Comparison of ENCODE assay signal across 23 mouse cellular contexts in genomic region chr6:48478446-48478845, GRCm38 (mm10). TPM values are rescaled to one million over a fixed set of nuclear protein-coding genes. Genes with fewer than 3 reads are reported as not detected.
DNase-seq lines count a peak whose midpoint lies in the region; ATAC-seq lines count a peak whose summit lies in the region.
"Had no signal": no experiment of that assay in that cellular context is flagged by ENCODE, and none has a peak within 500 bp of the region (broad histone marks: within the 10 kb centered on the region; RNA-seq: fewer than 3 reads in every experiment).

No protein-coding gene starts in this region.

- no peak overlapping the region for H3K9ac ChIP-seq in kidney, embryonic 16.5 days (replicated peaks; ENCODE audit: low read length)
- H3K9ac ChIP-seq: forebrain, embryonic 13.5 days; intestine, embryonic 15.5 days; limb, embryonic 13.5 days had no signal

- H3K4me1 ChIP-seq in kidney, embryonic 16.5 days (ENCODE audit: insufficient read depth, low read length): no peaks in the 10 kb centered on the region
- H3K4me1 ChIP-seq: forebrain, embryonic 13.5 days; intestine, embryonic 15.5 days had no signal

- H3K4me2 ChIP-seq in kidney, embryonic 16.5 days (replicated peaks; ENCODE audit: low read depth, low read length): no peak overlapping the region
- H3K4me2 ChIP-seq: forebrain, embryonic 13.5 days; intestine, embryonic 15.5 days; limb, embryonic 13.5 days; liver, embryonic 11.5 days; midbrain, embryonic 11.5 days had no signal

- no peak overlapping the region for H3K27ac ChIP-seq in kidney, embryonic 16.5 days (ENCODE audit: low read length)
- H3K27ac ChIP-seq: forebrain, embryonic 13.5 days; hindbrain, embryonic 10.5 days; hindbrain, postnatal 0 days; intestine, embryonic 15.5 days; limb, embryonic 13.5 days had no signal

- 94% methylated on average over 4 of the region's 4 CpGs for WGBS in kidney, embryonic 16.5 days

- no peak overlapping the region for H3K4me3 ChIP-seq in kidney, embryonic 16.5 days (ENCODE audit: low read length)
- H3K4me3 ChIP-seq: forebrain, embryonic 13.5 days; hindbrain, embryonic 10.5 days; intestine, embryonic 15.5 days; limb, embryonic 13.5 days had no signal

- H3K27me3 ChIP-seq in kidney, embryonic 16.5 days (ENCODE audit: insufficient read depth, low read length): no peaks in the 10 kb centered on the region
- H3K27me3 ChIP-seq: forebrain, embryonic 13.5 days; intestine, embryonic 15.5 days; limb, embryonic 13.5 days had no signal

- no peak for ATAC-seq in kidney, embryonic 16.5 days (ENCODE audit: low FRiP score, low TSS enrichment)
- ATAC-seq: forebrain, embryonic 13.5 days; hindbrain, postnatal 0 days; intestine, embryonic 15.5 days; midbrain, embryonic 16.5 days had no signal

- peak; percentile 16 for DNase-seq in kidney, adult 18-20 months
- peak; percentile 28 for DNase-seq in MN1 (ENCODE audit: low spot score)
- peak; percentile 34 for DNase-seq in Muller cell, postnatal 12 days (ENCODE audit: inconsistent ontology term)
- DNase-seq in kidney, postnatal 14 days: peak; percentile 34
- no peak for DNase-seq in thymus, adult 18-20 months
- no peak for DNase-seq in urinary bladder, adult 2 months (ENCODE audit: low spot score)
- DNase-seq: adrenal gland, adult 8-10 months; B cell, adult 2 months; cerebellum, adult 11 months; cerebellum, adult 9-10 months; cerebellum, postnatal 36 days; heart, postnatal 14 days; lung, postnatal 36 days; right cerebral cortex, postnatal 4 days had no signal

- no peaks in the 10 kb centered on the region for H3K36me3 ChIP-seq in kidney, embryonic 16.5 days (ENCODE audit: insufficient read depth, low read length)
- H3K36me3 ChIP-seq: hindbrain, embryonic 10.5 days; intestine, embryonic 15.5 days; limb, embryonic 13.5 days had no signal

- no peaks in the 10 kb centered on the region for H3K9me3 ChIP-seq in kidney, embryonic 16.5 days (ENCODE audit: low read length)
- H3K9me3 ChIP-seq: forebrain, embryonic 13.5 days; hindbrain, embryonic 10.5 days; intestine, embryonic 15.5 days; limb, embryonic 13.5 days had no signal

RNA-seq across cellular contexts. Expression of gene Sspo, which starts 30.4 kb away (rescaled TPM):
- 0.36 and 0.97 TPM in 2 replicates for polyA plus RNA-seq in kidney, embryonic 16.5 days (2015; fragmentation: Nextera tagmentation; extraction: Ambion mirVana)
- polyA plus RNA-seq in urinary bladder, adult 2 months (2012; rRNA removed): 1.5 and 1.8 TPM in 2 replicates

RNA-seq across cellular contexts. Expression of gene Zfp467, which starts 32.8 kb away (rescaled TPM):
- 32.0 and 33.9 TPM in 2 replicates for polyA plus RNA-seq in kidney, embryonic 16.5 days (2015; fragmentation: Nextera tagmentation; extraction: Ambion mirVana)
- polyA plus RNA-seq in urinary bladder, adult 2 months (2012; rRNA removed): 55.6 and 64.6 TPM in 2 replicates

RNA-seq across cellular contexts. Expression of gene Atp6v0e2, which starts 59.0 kb away (rescaled TPM):
- 32.7 and 33.8 TPM in 2 replicates for polyA plus RNA-seq in kidney, embryonic 16.5 days (2015; fragmentation: Nextera tagmentation; extraction: Ambion mirVana)
- polyA plus RNA-seq in urinary bladder, adult 2 months (2012; rRNA removed): 50.0 and 56.9 TPM in 2 replicates

Comparison
In these comparisons a context has a peak if more than half of its experiments do, and no peak if none do; other contexts are left out.
1. DNase-seq: peak in kidney, adult 18-20 months (single experiment), MN1 (single experiment), Muller cell, postnatal 12 days (single experiment) and kidney, postnatal 14 days (single experiment); none in thymus, adult 18-20 months (0 of 2) and urinary bladder, adult 2 months (single experiment).